Mouse (Mus musculus) hindbrain, postnatal 0 days (tissue): Measurements from ENCODE around the gene Lrrc4b. TPM values are rescaled to one million over a fixed set of nuclear protein-coding genes. Genes with fewer than 3 reads are reported as not detected.

Source experiments
- ATAC-seq: fragments of 200-750 bp; cut with Nextera tagmentation; 2 replicates; pipeline ENCODE4 v1.8.0; 2017; ENCODE audit warnings: mild to moderate bottlenecking, moderate TSS enrichment, moderate library complexity
- DNase-seq: peaks from one replicate; pipeline ENCODE4 v3.0.0-alpha.2; 2015; ENCODE audit warnings: low spot score
- H3K27ac ChIP-seq: fragments of 300-500 bp; sonication (generic); 2 replicates; pipeline ENCODE4 v1.5.1; 2014; ENCODE audit warnings: mild to moderate bottlenecking
- H3K27me3 ChIP-seq: fragments of 300-500 bp; sonication (generic); 2 replicates; pipeline ENCODE4 v1.6.1; 2014; ENCODE audit warnings: low read length, mixed read lengths; ENCODE audit not compliant: insufficient read depth
- H3K36me3 ChIP-seq: fragments of 300-500 bp; sonication (generic); 2 replicates; pipeline ENCODE4 v1.6.1; 2014; ENCODE audit warnings: low read length, mixed read lengths; ENCODE audit not compliant: insufficient read depth
- H3K4me1 ChIP-seq: fragments of 300-500 bp; sonication (generic); 2 replicates; pipeline ENCODE4 v1.6.1; 2014; ENCODE audit warnings: antibody characterized with exemption, low read length, mixed read lengths; ENCODE audit not compliant: insufficient read depth
- H3K4me2 ChIP-seq: fragments of 300-500 bp; sonication (generic); 2 replicates; pipeline ENCODE4 v1.6.1; 2014; ENCODE audit warnings: low read depth, mild to moderate bottlenecking, low read length, moderate library complexity, mixed read lengths
- H3K4me3 ChIP-seq: fragments of 300-500 bp; sonication (generic); 2 replicates; pipeline ENCODE4 v1.5.1; 2014; ENCODE audit warnings: low read length
- H3K9ac ChIP-seq: fragments of 300-500 bp; sonication (generic); replicated peaks from 2 replicates; pipeline ENCODE4 v1.6.1; 2014; ENCODE audit warnings: mild to moderate bottlenecking, low read length, moderate library complexity, mixed read lengths
- H3K9me3 ChIP-seq: fragments of 300-500 bp; sonication (generic); 2 replicates; pipeline ENCODE4 v1.6.1; 2016; ENCODE audit warnings: low read length, mixed read lengths
- CTCF ChIP-seq: IDR thresholded peaks from 2 replicates; pipeline ENCODE4 v1.5.1; 2016; ENCODE audit warnings: antibody characterized with exemption, control low read depth, low read depth
- WGBS: fragments of 180-500 bp; shearing (Covaris S2); extraction: QIAGEN DNeasy Blood & Tissue Kit; methylation state at CpG from one replicate; pipeline ENCODE4 v1.1.7; 2014; 5-methylcytosine and 5-hydroxymethylcytosine counted together
- polyA plus RNA-seq: library from polyadenylated mRNA; unstranded; fragments of >200 nt; fragmentation: Nextera tagmentation; extraction: Ambion mirVana; gene quantifications from 2 replicates; pipeline ENCODE4 v1.2.1, GENCODE M21; 2015
- total RNA-seq: library from RNA; depleted of rRNA; stranded (reverse); fragments of >200 nt; gene quantifications from 2 replicates; pipeline ENCODE4 v1.2.3, GENCODE M21; 2014

The Lrrc4b gene
- total and polyA plus RNA-seq, 2 experiments from 2014 or later: 19.6 to 562 TPM

- Histone ChIP-seq H3K27me3 (no peaks in the 10 kb centered on the region), H3K4me1 (no peaks in the 10 kb centered on the region), H3K9me3 (no peaks in the 10 kb centered on the region), H3K9ac (no peak overlapping the region), H3K27ac (no peak overlapping the region), H3K4me3 (no peak overlapping the region), H3K36me3 (no peaks in the 10 kb centered on the region), H3K4me2 (no peak overlapping the region)
- ATAC-seq: no peak
- DNase-seq: no peak
- TF ChIP-seq CTCF: no peak
- WGBS: 90% methylated on average over 13 of the region's 14 CpGs
Observed at GRCm38 (mm10) chr7:44392341-44392740, 36.5 kb upstream of the Lrrc4b start.

- Histone ChIP-seq H3K4me2 (no peak overlapping the region), H3K4me3 (no peak overlapping the region), H3K9me3 (no peaks in the 10 kb centered on the region), H3K9ac (no peak overlapping the region), H3K27me3 (no peaks in the 10 kb centered on the region), H3K27ac (no peak overlapping the region), H3K4me1 (no peaks in the 10 kb centered on the region), H3K36me3 (no peaks in the 10 kb centered on the region)
- WGBS: 88% methylated on average over 17 of the region's 17 CpGs
- ATAC-seq: no peak
- DNase-seq: no peak
- TF ChIP-seq CTCF: no peak
Observed at GRCm38 (mm10) chr7:44393284-44393683, 35.5 kb upstream of the Lrrc4b start.

- TF ChIP-seq CTCF: peak; percentile 80
Observed at GRCm38 (mm10) chr7:44398570-44398969, 30.2 kb upstream of the Lrrc4b start.

GRCm38 (mm10) chr7:44401673-44402072 is 27.1 kb upstream of the Lrrc4b start:
- ATAC-seq (no peak), DNase-seq (no peak)
- no peaks in the 10 kb centered on the region for H3K9me3 ChIP-seq
- TF ChIP-seq CTCF: no peak
- 89% methylated on average over 6 of the region's 6 CpGs for WGBS
- no peak overlapping the region for H3K9ac ChIP-seq
- H3K27me3 ChIP-seq: no peaks in the 10 kb centered on the region
- no peak overlapping the region for H3K4me3 ChIP-seq
- no peak overlapping the region for H3K4me2 ChIP-seq
- no peak overlapping the region for H3K27ac ChIP-seq
- no peaks in the 10 kb centered on the region for H3K36me3 ChIP-seq
- H3K4me1 ChIP-seq: no peaks in the 10 kb centered on the region

More at GRCm38 (mm10) chr7:44398570-44398969, 30.2 kb upstream of the Lrrc4b start:
- no peak overlapping the region for H3K4me3 ChIP-seq
- ATAC-seq (peak; percentile 57), DNase-seq (peak; percentile 65)
- no peaks in the 10 kb centered on the region for H3K36me3 ChIP-seq
- no peak overlapping the region for H3K9ac ChIP-seq
- no peaks in the 10 kb centered on the region for H3K4me1 ChIP-seq
- no peaks in the 10 kb centered on the region for H3K9me3 ChIP-seq
- no peak overlapping the region for H3K27ac ChIP-seq
- H3K4me2 ChIP-seq: no peak overlapping the region
- no peaks in the 10 kb centered on the region for H3K27me3 ChIP-seq
- WGBS: 14% methylated on average over 3 of the region's 3 CpGs

- Histone ChIP-seq H3K4me1 (no peaks in the 10 kb centered on the region), H3K4me2 (peak overlapping the region; percentile 58), H3K9ac (no peak overlapping the region), H3K36me3 (no peaks in the 10 kb centered on the region), H3K27ac (peak overlapping the region; percentile 74), H3K4me3 (peak overlapping the region; percentile 35), H3K9me3 (no peaks in the 10 kb centered on the region), H3K27me3 (no peaks in the 10 kb centered on the region)
- TF ChIP-seq CTCF: peak; percentile 40
- ATAC-seq (peak; percentile 97), DNase-seq (peak; percentile 100)
- WGBS: under 1% methylated on average over 27 of the region's 27 CpGs
Observed at GRCm38 (mm10) chr7:44405346-44406014, 23.3 kb upstream of the Lrrc4b start.

GRCm38 (mm10) chr7:44406015-44406355 is 22.8 kb upstream of the Lrrc4b start:
- TF ChIP-seq CTCF: no peak
- H3K27ac ChIP-seq: no peak overlapping the region
- no peaks in the 10 kb centered on the region for H3K36me3 ChIP-seq
- H3K4me2 ChIP-seq: no peak overlapping the region
- H3K9me3 ChIP-seq: no peaks in the 10 kb centered on the region
- no peak for DNase-seq
- H3K27me3 ChIP-seq: no peaks in the 10 kb centered on the region
- H3K9ac ChIP-seq: no peak overlapping the region
- ATAC-seq: no peak
- no peaks in the 10 kb centered on the region for H3K4me1 ChIP-seq
- 2% methylated on average over 5 of the region's 5 CpGs for WGBS
- H3K4me3 ChIP-seq: no peak overlapping the region

GRCm38 (mm10) chr7:44411144-44411543 is 17.7 kb upstream of the Lrrc4b start:
- no peak for DNase-seq
- Histone ChIP-seq H3K27me3 (no peaks in the 10 kb centered on the region), H3K4me2 (no peak overlapping the region), H3K9me3 (no peaks in the 10 kb centered on the region), H3K27ac (no peak overlapping the region), H3K4me1 (no peaks in the 10 kb centered on the region), H3K9ac (no peak overlapping the region), H3K4me3 (no peak overlapping the region), H3K36me3 (no peaks in the 10 kb centered on the region)
- whole genome bisulfite sequencing: 89% methylated on average over 4 of the region's 4 CpGs
- no peak for ATAC-seq
- TF ChIP-seq CTCF: no peak
